Mouse (Mus musculus) liver, embryonic 14.5 days (tissue): Measurements from ENCODE around the gene Hagh.

Experiments used
- CTCF ChIP-seq: IDR thresholded peaks from 2 replicates; pipeline ENCODE4 v1.5.1; 2016; ENCODE audit warnings: antibody characterized with exemption, low read depth, control low read depth
- EP300 ChIP-seq: IDR thresholded peaks from 2 replicates; pipeline ENCODE4 v1.6.1; 2016; ENCODE audit warnings: antibody characterized with exemption, low read depth

- TF ChIP-seq CTCF: no peak
- no peak for TF ChIP-seq EP300
Observed at GRCm38 (mm10) chr17:24902124-24902523, 62.2 kb downstream of the Hagh start.
